Mouse (Mus musculus) olfactory bulb, adult 2 months (tissue): Measurements from ENCODE around the gene Fam131c. TPM values are rescaled to one million over a fixed set of nuclear protein-coding genes. Genes with fewer than 3 reads are reported as not detected.

Source experiments
- H3K27ac ChIP-seq: fragments of 200-500 bp; 2 replicates; pipeline ENCODE4 v1.5.1; 2012; ENCODE audit warnings: low read depth, low read length; ENCODE audit not compliant: insufficient read depth
- H3K4me1 ChIP-seq: fragments of 200-500 bp; 2 replicates; pipeline ENCODE4 v1.6.1; 2012; ENCODE audit warnings: low read length; ENCODE audit not compliant: control insufficient read depth, insufficient read depth
- H3K4me3 ChIP-seq: fragments of 200-500 bp; 2 replicates; pipeline ENCODE4 v1.5.1; 2012; ENCODE audit warnings: mild to moderate bottlenecking, low read depth, low read length, moderate library complexity; ENCODE audit not compliant: insufficient read depth
- CTCF ChIP-seq: fragments of 200-500 bp; IDR thresholded peaks from 2 replicates; pipeline ENCODE4 v1.5.1; 2012; ENCODE audit warnings: low read depth, mild to moderate bottlenecking, low read length, moderate library complexity; ENCODE audit not compliant: insufficient read depth
- POLR2A ChIP-seq: fragments of 200-500 bp; IDR thresholded peaks from 2 replicates; pipeline ENCODE4 v1.6.1; 2012; ENCODE audit warnings: mild to moderate bottlenecking, low read depth, low read length, moderate library complexity; ENCODE audit not compliant: insufficient read depth
- WGBS: fragments of 180-500 bp; shearing (Covaris S2); methylation state at CpG from one replicate; pipeline ENCODE4 v1.1.7; 2018; 5-methylcytosine and 5-hydroxymethylcytosine counted together
- polyA plus RNA-seq: library from polyadenylated mRNA; stranded (reverse); fragments of >200 nt; gene quantifications from 2 replicates; pipeline ENCODE4 v1.2.4, GENCODE M21; 2012; ENCODE audit warnings: low replicate concordance; ENCODE audit not compliant: missing spikeins, insufficient read depth, insufficient read length

Fam131c gene
- polyA plus RNA-seq, 1 experiment, result not detected

GRCm38 (mm10) chr4:141394751-141395150, 26.7 kb downstream of the Fam131c start:
- no peak for TF ChIP-seq POLR2A
- TF ChIP-seq CTCF, result no peak
- Histone ChIP-seq H3K27ac (no peak overlapping the region), H3K4me3 (no peak overlapping the region), H3K4me1 (peaks cover 5% of the 10 kb centered on the region; the same call in 1 of the 2 replicates)
- 27% methylated on average over 16 of the region's 16 CpGs for WGBS

GRCm38 (mm10) chr4:141397861-141398260, 29.8 kb downstream of the Fam131c start:
- no peak overlapping the region for H3K27ac ChIP-seq
- TF ChIP-seq CTCF (no peak), POLR2A (no peak)
- peaks cover 5% of the 10 kb centered on the region; the same call in 1 of the 2 replicates for H3K4me1 ChIP-seq
- H3K4me3 ChIP-seq, result no peak overlapping the region
- 73% methylated on average over 12 of the region's 12 CpGs for WGBS

DNA sequence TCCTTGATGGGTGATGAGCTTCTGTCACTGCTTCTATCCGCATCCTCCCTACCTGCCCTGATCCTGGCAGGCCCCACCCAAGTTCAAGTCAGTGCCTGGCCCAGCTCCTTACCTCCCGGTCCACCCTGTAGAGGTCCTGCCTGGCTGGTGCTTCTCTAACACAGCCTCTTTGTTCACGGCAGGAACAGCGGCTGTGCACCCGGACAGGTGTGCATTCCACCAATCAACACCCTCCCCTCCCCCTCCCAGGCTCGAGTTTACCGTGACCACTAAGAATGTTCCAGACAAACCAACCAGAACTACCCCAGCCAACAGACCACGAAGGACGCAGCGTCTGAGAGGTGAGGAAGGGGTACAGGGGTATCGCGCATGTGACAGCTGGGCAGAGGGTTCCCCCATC, 30.5 kb downstream of the Fam131c start, which contains the start of gene Clcnka:
TSS of gene Clcnka (minus strand) at position 180 of the 400 bp plus-strand sequence.
- Histone ChIP-seq H3K4me1 (peaks cover 5% of the 10 kb centered on the region; the same call in 1 of the 2 replicates), H3K4me3 (no peak within 1 kb of the TSS), H3K27ac (no peak within 1 kb of the TSS)
- no peak for TF ChIP-seq POLR2A
- TF ChIP-seq CTCF, result no peak
- WGBS, result 72% methylated on average over 12 of the region's 12 CpGs

DNA sequence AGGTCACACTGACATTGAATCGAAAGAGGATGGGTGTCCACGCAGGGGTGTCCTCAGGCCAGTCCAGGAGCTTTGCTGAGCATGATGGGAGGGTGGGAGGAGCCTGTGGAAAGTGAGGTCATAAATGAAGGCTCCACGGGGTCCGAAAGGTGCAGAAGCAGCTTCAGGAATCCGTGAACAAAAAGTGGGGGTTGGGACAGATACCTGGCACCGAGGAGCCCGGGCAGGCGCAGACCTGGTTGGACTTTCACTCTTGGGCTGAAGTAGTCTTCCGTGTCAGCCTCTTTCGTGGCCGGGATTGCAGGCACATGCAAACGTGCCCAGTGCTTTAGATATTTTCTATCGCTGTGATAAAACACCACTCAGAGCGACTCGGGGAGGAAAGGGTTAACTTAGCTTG, 32.2 kb downstream of the Fam131c start:
- 91% methylated on average over 15 of the region's 15 CpGs for WGBS
- no peak overlapping the region for H3K27ac ChIP-seq
- no peak for TF ChIP-seq CTCF
- H3K4me1 ChIP-seq, result peaks cover 11% of the 10 kb centered on the region
- no peak overlapping the region for H3K4me3 ChIP-seq

GRCm38 (mm10) chr4:141404518-141405313, 36.7 kb downstream of the Fam131c start:
- TF ChIP-seq CTCF, result peak; percentile 85
- no peak for TF ChIP-seq POLR2A
- Histone ChIP-seq H3K4me3 (peak overlapping the region; percentile 44), H3K27ac (peak overlapping the region; percentile 9; the same call in 1 of the 2 replicates), H3K4me1 (peaks cover 24% of the 10 kb centered on the region)
- 11% methylated on average over 15 of the region's 15 CpGs for WGBS

GRCm38 (mm10) chr4:141405314-141405622, 37.2 kb downstream of the Fam131c start:
- Histone ChIP-seq H3K4me3 (no peak overlapping the region), H3K27ac (no peak overlapping the region), H3K4me1 (peaks cover 24% of the 10 kb centered on the region)
- WGBS, result 74% methylated on average over 3 of the region's 3 CpGs
- no peak for TF ChIP-seq POLR2A
- TF ChIP-seq CTCF, result no peak

DNA sequence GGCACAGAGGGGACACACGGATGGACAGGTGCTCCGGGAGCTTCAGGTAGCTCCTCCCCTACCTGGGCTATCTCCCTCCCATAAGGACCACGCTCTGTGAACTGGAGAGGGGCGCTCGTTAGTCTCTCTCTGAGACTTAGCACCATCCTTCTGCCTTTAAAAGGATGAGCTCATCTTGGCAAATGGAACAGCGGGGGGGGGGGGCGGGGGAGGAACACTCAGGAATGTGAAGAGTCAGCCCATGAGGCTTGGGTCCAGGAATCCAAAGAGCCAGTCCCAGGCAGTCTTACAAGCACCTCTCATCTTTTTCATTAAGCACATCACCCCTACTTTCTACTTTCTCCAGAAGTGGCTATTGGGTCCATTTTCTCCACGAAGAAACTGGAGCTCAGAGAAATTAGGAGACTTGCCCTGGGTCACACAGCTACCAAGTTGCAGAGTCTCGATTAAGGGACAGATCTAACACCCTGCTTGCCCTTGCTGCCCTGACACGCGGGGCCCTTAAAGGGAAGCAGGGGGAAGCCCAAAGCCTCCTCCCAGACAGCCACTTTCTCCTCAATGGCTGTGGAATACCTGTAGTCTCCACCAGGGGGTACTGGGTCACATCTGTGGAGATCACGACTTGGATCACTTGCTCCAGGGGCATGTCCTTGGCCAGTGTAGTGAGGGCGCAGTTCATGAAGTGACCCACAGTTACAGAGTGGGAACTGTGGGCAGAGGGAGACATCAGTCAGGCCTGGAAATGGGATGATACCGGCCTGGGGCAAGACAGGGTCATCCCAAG, 38.7 kb downstream of the Fam131c start:
- WGBS, result 41% methylated on average over 14 of the region's 14 CpGs
- Histone ChIP-seq H3K4me3 (no peak overlapping the region), H3K4me1 (peaks cover 24% of the 10 kb centered on the region), H3K27ac (peak overlapping the region; percentile 47; the same call in 1 of the 2 replicates)
- TF ChIP-seq POLR2A (no peak), CTCF (0 out of 2 replicates have a peak, but pooled peaks have one; percentile 25)

- WGBS, result 90% methylated on average over 3 of the region's 3 CpGs
- no peak for TF ChIP-seq POLR2A
- no peak overlapping the region for H3K27ac ChIP-seq
- no peak overlapping the region for H3K4me3 ChIP-seq
- H3K4me1 ChIP-seq, result peaks cover 24% of the 10 kb centered on the region
These were observed 40.6 kb downstream of the Fam131c start for GRCm38 (mm10) chr4:141408577-141408976.

DNA sequence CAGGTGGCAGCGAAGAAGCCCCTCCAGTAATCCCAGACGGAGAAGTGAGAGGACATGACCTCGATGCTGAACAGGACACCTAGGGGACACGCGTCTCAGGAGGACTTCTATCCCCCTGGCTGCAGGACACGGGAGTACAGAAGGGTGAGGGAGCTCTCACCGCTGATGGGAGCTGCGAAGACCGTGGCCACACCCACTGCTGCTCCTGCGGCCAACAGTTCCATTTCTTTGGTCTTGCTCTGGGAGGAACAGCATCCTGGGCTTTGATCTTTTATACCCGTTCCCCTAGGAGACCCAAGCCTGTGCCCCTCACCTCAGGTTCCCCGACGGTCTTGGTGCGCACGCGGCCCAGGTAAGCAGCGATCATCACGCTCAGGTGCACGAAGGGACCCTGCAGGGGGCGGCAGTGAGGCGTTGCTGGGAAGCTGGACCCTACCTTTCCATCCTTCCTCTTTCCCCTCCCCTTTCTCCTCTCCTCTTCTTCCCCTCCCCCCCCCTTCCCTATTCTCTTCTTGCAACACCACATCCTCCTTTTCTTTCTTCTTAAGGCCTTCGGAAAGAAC, 43.5 kb downstream of the Fam131c start:
- Histone ChIP-seq H3K4me1 (peaks cover 9% of the 10 kb centered on the region), H3K27ac (no peak overlapping the region), H3K4me3 (no peak overlapping the region)
- 27% methylated on average over 22 of the region's 22 CpGs for WGBS
- no peak for TF ChIP-seq CTCF
- no peak for TF ChIP-seq POLR2A
